Mouse (Mus musculus) embryonic facial prominence, embryonic 11.5 days (tissue): ENCODE measurements at regions not wholly inside any gene's neighbourhood (a gene's known extent, or its start where the extent isn't known, plus 50 kb on each side); places are given as distances from the start of the nearest gene placed in this dataset.
"Not testable (repeated sequence)": the region's sequence is repeated elsewhere in the genome, so short reads cannot be mapped to it uniquely, and the experiment has no call there.

Source experiments
- ATAC-seq: fragments of 200-750 bp; cut with Nextera tagmentation; replicated peaks from 2 replicates; pipeline ENCODE4 v1.8.0; 2017; ENCODE audit warnings: low read depth; ENCODE audit not compliant: insufficient number of reproducible peaks, low FRiP score, low TSS enrichment
- DNase-seq: peaks from one replicate; pipeline ENCODE4 v3.0.0-alpha.2; 2015; ENCODE audit warnings: low spot score
- H3K27ac ChIP-seq: fragments of 300-500 bp; sonication (generic); replicated peaks from 2 replicates; pipeline ENCODE4 v1.5.1; 2014; ENCODE audit warnings: mild to moderate bottlenecking, low read depth, low read length, control low read depth
- H3K27me3 ChIP-seq: fragments of 300-500 bp; sonication (generic); 2 replicates; pipeline ENCODE4 v1.6.1; 2014; ENCODE audit warnings: mild to moderate bottlenecking, low read length, moderate library complexity, mixed read lengths; ENCODE audit not compliant: control insufficient read depth, insufficient read depth
- H3K36me3 ChIP-seq: fragments of 300-500 bp; sonication (generic); replicated peaks from 2 replicates; pipeline ENCODE4 v1.6.1; 2014; ENCODE audit warnings: low read depth, mild to moderate bottlenecking, low read length, moderate library complexity, mixed read lengths; ENCODE audit not compliant: control insufficient read depth, insufficient read depth
- H3K4me1 ChIP-seq: fragments of 300-500 bp; sonication (generic); 2 replicates; pipeline ENCODE4 v1.6.1; 2014; ENCODE audit warnings: low read length, mixed read lengths; ENCODE audit not compliant: control insufficient read depth, insufficient read depth
- H3K4me2 ChIP-seq: fragments of 300-500 bp; sonication (generic); 2 replicates; pipeline ENCODE4 v1.6.1; 2014; ENCODE audit warnings: low read depth, mild to moderate bottlenecking, control low read depth, low read length, moderate library complexity
- H3K4me3 ChIP-seq: fragments of 300-500 bp; sonication (generic); 2 replicates; pipeline ENCODE4 v1.5.1; 2014; ENCODE audit warnings: low read depth, low read length, control low read depth
- H3K9ac ChIP-seq: fragments of 300-500 bp; sonication (generic); replicated peaks from 2 replicates; pipeline ENCODE4 v1.6.1; 2014; ENCODE audit warnings: mild to moderate bottlenecking, control low read depth, low read length
- H3K9me3 ChIP-seq: fragments of 300-500 bp; sonication (generic); replicated peaks from 2 replicates; pipeline ENCODE4 v1.6.1; 2016; ENCODE audit warnings: mild to moderate bottlenecking, low read length, inconsistent platforms, mixed read lengths; ENCODE audit not compliant: control insufficient read depth
- WGBS: fragments of 180-500 bp; shearing (Covaris S2); extraction: QIAGEN DNeasy Blood & Tissue Kit; methylation state at CpG from one replicate; pipeline ENCODE4 v1.1.7; 2014; 5-methylcytosine and 5-hydroxymethylcytosine counted together

DNA sequence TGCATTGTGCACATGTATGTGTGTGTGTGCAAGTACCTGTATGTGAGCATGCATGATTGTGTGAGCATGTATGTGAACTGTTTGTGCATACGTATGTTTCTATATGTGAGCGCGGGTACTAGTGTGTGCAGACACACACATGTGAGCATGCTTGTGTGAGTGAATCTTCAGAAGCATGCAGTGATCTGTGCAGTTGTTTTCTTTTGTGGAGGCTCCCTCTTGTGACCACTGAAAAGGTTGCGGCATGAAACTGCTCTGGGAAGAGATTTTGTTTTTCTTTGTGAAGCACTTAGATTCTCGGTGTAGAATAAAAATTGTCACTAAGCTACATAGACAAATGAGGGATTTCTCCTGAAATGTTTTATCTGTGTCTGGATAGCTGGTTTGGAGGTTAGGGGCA lies 189.2 kb upstream of the Rapgef5 start:
- ATAC-seq, H3K4me2 ChIP-seq: not testable (repeated sequence)
- WGBS, result 55% methylated on average over 5 of the region's 5 CpGs

GRCm38 (mm10) chr12:117330418-117330817 lies 185.9 kb upstream of the Rapgef5 start:
- H3K4me2 ChIP-seq, result no peak overlapping the region
- no peak for ATAC-seq
- no peaks in the 10 kb centered on the region for H3K36me3 ChIP-seq
- H3K27ac ChIP-seq, result no peak overlapping the region
- DNase-seq, result no peak
- H3K27me3 ChIP-seq, result no peaks in the 10 kb centered on the region
- no peaks in the 10 kb centered on the region for H3K4me1 ChIP-seq
- H3K9ac ChIP-seq, result no peak overlapping the region
- no peaks in the 10 kb centered on the region for H3K9me3 ChIP-seq
- no peak overlapping the region for H3K4me3 ChIP-seq

More for the DNA sequence above, 189.2 kb upstream of the Rapgef5 start:
- H3K36me3 ChIP-seq, H3K27ac ChIP-seq, H3K4me3 ChIP-seq, H3K4me1 ChIP-seq, H3K9ac ChIP-seq, H3K9me3 ChIP-seq, H3K27me3 ChIP-seq, DNase-seq: not testable (repeated sequence)

GRCm38 (mm10) chr12:117336856-117337255 lies 179.4 kb upstream of the Rapgef5 start:
- Histone ChIP-seq H3K4me1 (peaks cover 5% of the 10 kb centered on the region; the same call in 1 of the 2 replicates), H3K4me2 (no peak overlapping the region), H3K9me3 (no peaks in the 10 kb centered on the region), H3K27ac (no peak overlapping the region), H3K4me3 (no peak overlapping the region), H3K36me3 (no peaks in the 10 kb centered on the region), H3K27me3 (no peaks in the 10 kb centered on the region; the same call in 1 of the 2 replicates), H3K9ac (no peak overlapping the region)
- WGBS, result 76% methylated on average over 4 of the region's 4 CpGs
- DNase-seq, result no peak
- ATAC-seq, result no peak

DNA sequence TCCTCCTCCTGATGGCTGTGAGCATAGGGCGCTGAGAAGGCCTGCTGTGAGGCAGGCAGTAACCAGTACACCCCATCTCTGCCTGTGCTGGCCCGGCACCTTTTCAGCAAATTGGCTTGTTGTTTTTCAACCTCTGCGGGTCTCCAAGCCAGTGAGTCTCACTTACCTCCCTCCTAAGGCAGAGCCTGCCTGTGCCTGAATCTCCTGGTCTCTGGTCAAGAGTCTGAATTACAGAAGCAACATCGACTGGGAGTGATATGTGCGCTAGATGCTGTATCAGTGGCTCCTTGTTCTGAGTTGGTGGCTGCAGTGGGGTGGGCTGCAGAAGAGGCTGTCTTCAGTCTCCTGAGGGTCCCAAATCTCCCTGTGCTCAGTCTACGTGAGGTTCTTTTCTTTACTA lies 174.0 kb upstream of the Rapgef5 start:
- peaks cover 5% of the 10 kb centered on the region for H3K4me1 ChIP-seq
- no peaks in the 10 kb centered on the region; the same call in 1 of the 2 replicates for H3K27me3 ChIP-seq
- no peak overlapping the region for H3K9ac ChIP-seq
- H3K4me2 ChIP-seq, result no peak overlapping the region
- 27% methylated on average over 6 of the region's 6 CpGs for WGBS
- DNase-seq (no peak), ATAC-seq (no peak)
- no peaks in the 10 kb centered on the region for H3K36me3 ChIP-seq
- no peak overlapping the region for H3K4me3 ChIP-seq
- H3K9me3 ChIP-seq, result no peaks in the 10 kb centered on the region
- H3K27ac ChIP-seq, result no peak overlapping the region

- peaks cover 5% of the 10 kb centered on the region for H3K4me1 ChIP-seq
- H3K9ac ChIP-seq, result no peak overlapping the region
- H3K36me3 ChIP-seq, result no peaks in the 10 kb centered on the region
- H3K27ac ChIP-seq, result no peak overlapping the region
- no peaks in the 10 kb centered on the region for H3K9me3 ChIP-seq
- H3K4me2 ChIP-seq, result no peak overlapping the region
- 82% methylated on average over 3 of the region's 3 CpGs for WGBS
- ATAC-seq (no peak), DNase-seq (no peak)
- H3K4me3 ChIP-seq, result no peak overlapping the region
- no peaks in the 10 kb centered on the region; the same call in 1 of the 2 replicates for H3K27me3 ChIP-seq
Observed at GRCm38 (mm10) chr12:117343121-117343520, 173.2 kb upstream of the Rapgef5 start.

- not testable (repeated sequence) for H3K36me3 ChIP-seq
Observed at GRCm38 (mm10) chr12:117343605-117344004, 172.7 kb upstream of the Rapgef5 start.

DNA sequence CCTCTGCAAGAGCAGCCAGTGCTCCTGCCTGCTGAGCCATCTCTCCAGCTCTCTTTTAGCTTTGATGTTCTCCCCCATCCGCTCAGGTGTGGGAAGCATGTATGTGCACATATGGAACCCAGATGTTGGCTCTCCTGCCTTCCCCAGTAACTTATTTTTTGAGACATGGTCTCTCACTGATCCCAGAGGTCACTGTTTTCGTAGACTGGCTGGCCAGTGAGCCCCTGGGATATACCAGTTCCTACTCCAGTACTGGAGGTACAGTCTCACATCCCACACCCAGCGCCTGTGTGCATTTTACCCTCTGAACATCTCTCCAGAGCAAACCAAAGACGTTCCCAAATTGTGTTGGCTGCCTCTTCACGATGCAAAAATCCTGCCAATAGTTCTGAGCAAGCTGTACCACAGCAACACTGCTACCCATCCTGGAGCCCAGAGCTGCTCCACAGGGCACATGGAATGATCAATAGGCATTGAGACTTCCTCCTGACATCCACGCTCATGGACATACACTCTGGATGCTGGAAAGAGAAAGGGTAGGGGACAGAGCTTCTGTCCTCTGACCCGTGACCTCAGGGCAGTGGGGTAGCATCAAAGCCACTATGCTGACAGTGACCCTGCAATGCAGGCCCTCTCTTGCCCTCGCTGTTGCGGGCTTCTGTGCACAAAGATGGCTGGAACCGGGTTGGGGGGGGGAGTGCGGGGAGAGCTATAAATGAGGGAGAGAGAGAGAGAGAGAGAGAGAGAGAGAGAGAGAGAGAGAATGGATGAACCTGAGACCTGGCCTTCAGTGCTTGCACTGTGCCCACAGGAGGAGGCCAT lies 171.8 kb upstream of the Rapgef5 start:
- Histone ChIP-seq H3K4me2 (no peak overlapping the region), H3K36me3 (no peaks in the 10 kb centered on the region), H3K27ac (peak overlapping the region; percentile 44), H3K27me3 (no peaks in the 10 kb centered on the region; the same call in 1 of the 2 replicates), H3K4me1 (peaks cover 5% of the 10 kb centered on the region), H3K4me3 (no peak overlapping the region), H3K9ac (no peak overlapping the region), H3K9me3 (no peaks in the 10 kb centered on the region)
- DNase-seq (peak; percentile 68), ATAC-seq (peak; percentile 21; the same call in 1 of the 2 replicates)
- 37% methylated on average over 11 of the region's 11 CpGs for WGBS

More at GRCm38 (mm10) chr12:117343605-117344004, 172.7 kb upstream of the Rapgef5 start:
- H3K4me3 ChIP-seq, H3K9ac ChIP-seq, H3K27me3 ChIP-seq, H3K4me2 ChIP-seq, DNase-seq, ATAC-seq, H3K4me1 ChIP-seq, H3K9me3 ChIP-seq, H3K27ac ChIP-seq: not testable (repeated sequence)
- 92% methylated on average over 4 of the region's 5 CpGs for WGBS
